Mouse (Mus musculus): Measurements from ENCODE around the gene Gyg.
"Not testable (repeated sequence)": the region's sequence is repeated elsewhere in the genome, so short reads cannot be mapped to it uniquely, and the experiment has no call there.

Gene Gyg

GRCm38 (mm10) chr3:20131350-20131720 is 23.8 kb downstream of the Gyg start:
- in situ Hi-C loops (cut with MboI, MseI), result no loop called here

- in situ Hi-C loops (cut with MboI, MseI), result no loop called here
These were observed 24.4 kb downstream of the Gyg start for GRCm38 (mm10) chr3:20130456-20131349.

- in situ Hi-C loops (cut with MboI, MseI), result no loop called here
These were observed 25.6 kb downstream of the Gyg start for GRCm38 (mm10) chr3:20129491-20129890.

- in situ Hi-C loops (cut with MboI, MseI), result no loop called here
These were observed 28.0 kb downstream of the Gyg start for GRCm38 (mm10) chr3:20127047-20127595.

- in situ Hi-C loops (cut with MboI, MseI), result no loop called here
These were observed 29.5 kb downstream of the Gyg start for GRCm38 (mm10) chr3:20125604-20126003.

GRCm38 (mm10) chr3:20121582-20121981 is 33.5 kb downstream of the Gyg start:
- in situ Hi-C loops (cut with MboI, MseI), result not testable (repeated sequence)

GRCm38 (mm10) chr3:20119686-20120244 is 35.4 kb downstream of the Gyg start:
- in situ Hi-C loops (cut with MboI, MseI), result no loop called here

- in situ Hi-C loops (cut with MboI, MseI), result no loop called here
These were observed 36.0 kb downstream of the Gyg start for GRCm38 (mm10) chr3:20119044-20119591.

GRCm38 (mm10) chr3:20111913-20112312 is 43.2 kb downstream of the Gyg start:
- in situ Hi-C loops (cut with MboI, MseI), result no loop called here

- in situ Hi-C loops (cut with MboI, MseI), result no loop called here
These were observed 46.2 kb downstream of the Gyg start for GRCm38 (mm10) chr3:20108881-20109280.

GRCm38 (mm10) chr3:20104776-20105175 is 50.3 kb downstream of the Gyg start:
- in situ Hi-C loops (cut with MboI, MseI), result no loop called here

- in situ Hi-C loops (cut with MboI, MseI), result no loop called here
These were observed 50.8 kb downstream of the Gyg start for GRCm38 (mm10) chr3:20104318-20104717.

GRCm38 (mm10) chr3:20103830-20104229 is 51.3 kb downstream of the Gyg start:
- in situ Hi-C loops (cut with MboI, MseI), result no loop called here

- in situ Hi-C loops (cut with MboI, MseI), result no loop called here
These were observed 73.0 kb downstream of the Gyg start for GRCm38 (mm10) chr3:20082161-20082560.

- in situ Hi-C loops (cut with MboI, MseI), result no loop called here
These were observed 78.7 kb downstream of the Gyg start for GRCm38 (mm10) chr3:20076145-20077053.
